Mouse (Mus musculus) kidney, adult 2 months (tissue): Measurements from ENCODE around the gene Itpa.

Source experiments
- CTCF ChIP-seq: fragments of 200-500 bp; conservative IDR thresholded peaks from 2 replicates; pipeline ENCODE4 v1.5.1; 2011; ENCODE audit warnings: low read depth, mild to moderate bottlenecking, control low read depth, low read length, moderate library complexity, mixed read lengths; ENCODE audit not compliant: insufficient read depth, insufficient read length
- POLR2A ChIP-seq: fragments of 200-500 bp; IDR thresholded peaks from one replicate; pipeline ENCODE4 v1.6.1; 2011; ENCODE audit warnings: low read depth, low read length, control low read depth

DNA sequence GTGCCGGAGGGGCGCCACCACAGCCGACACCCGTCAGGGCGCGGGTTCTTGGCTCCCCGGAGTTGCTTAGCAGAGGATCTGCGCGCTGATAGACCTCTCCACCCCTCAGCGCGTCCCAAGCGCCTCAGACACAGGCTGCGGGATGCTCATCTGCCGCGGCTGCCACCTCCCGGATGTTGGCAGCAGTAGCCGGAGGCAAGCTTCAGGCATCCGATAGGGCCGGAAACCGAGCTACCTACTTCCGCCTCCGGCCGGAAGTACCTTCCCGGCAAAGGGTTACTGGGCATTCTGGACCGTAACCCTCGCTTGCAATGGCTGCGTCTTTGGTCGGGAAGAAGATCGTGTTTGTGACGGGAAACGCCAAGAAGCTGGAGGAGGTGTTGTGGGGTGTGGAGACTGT lies at the start of gene Itpa:
- TF ChIP-seq POLR2A (peak; percentile 41), CTCF (peak; percentile 45)
